Mouse (Mus musculus) brain, embryonic 18.5 days (tissue): ENCODE data around the gene Cryba4.

ENCODE experiments used
- DNase-seq: peaks from one replicate; pipeline ENCODE4 v3.0.0-alpha.2; 2012; ENCODE audit warnings: low read depth, low spot score

The Cryba4 gene

GRCm38 (mm10) chr5:112266011-112266777 is 13.9 kb upstream of the Cryba4 start:
- no peak for DNase-seq

GRCm38 (mm10) chr5:112265515-112265914 is 13.2 kb upstream of the Cryba4 start:
- DNase-seq = no peak

GRCm38 (mm10) chr5:112265110-112265509 is 12.8 kb upstream of the Cryba4 start:
- no peak for DNase-seq

GRCm38 (mm10) chr5:112264099-112264498 is 11.8 kb upstream of the Cryba4 start:
- DNase-seq = no peak

GRCm38 (mm10) chr5:112260818-112261217 is 8.5 kb upstream of the Cryba4 start:
- no peak for DNase-seq

GRCm38 (mm10) chr5:112259862-112260650 is 7.7 kb upstream of the Cryba4 start:
- DNase-seq = no peak

- DNase-seq = no peak
These were observed 5.6 kb upstream of the Cryba4 start for GRCm38 (mm10) chr5:112257896-112258295.

- no peak for DNase-seq
These were observed 4.1 kb upstream of the Cryba4 start for GRCm38 (mm10) chr5:112256457-112256856.

- DNase-seq = no peak
These were observed 3.1 kb upstream of the Cryba4 start, which contains the start of gene Crybb1 for GRCm38 (mm10) chr5:112255426-112255825. Gene Crybb1 (plus strand): TSS chr5:112255815.

GRCm38 (mm10) chr5:112254282-112254806 is 2.0 kb upstream of the Cryba4 start:
- DNase-seq = no peak

GRCm38 (mm10) chr5:112253169-112253568 is 851 bp upstream of the Cryba4 start:
- no peak for DNase-seq

- DNase-seq = no peak
These were observed 3.2 kb downstream of the Cryba4 start for GRCm38 (mm10) chr5:112249106-112249505.

- DNase-seq = no peak
These were observed 4.9 kb downstream of the Cryba4 start for GRCm38 (mm10) chr5:112247399-112247798.

- DNase-seq = no peak
These were observed 7.3 kb downstream of the Cryba4 start for GRCm38 (mm10) chr5:112244890-112245615.

GRCm38 (mm10) chr5:112244275-112244562 is 8.1 kb downstream of the Cryba4 start:
- DNase-seq = no peak

- DNase-seq = no peak
These were observed 8.6 kb downstream of the Cryba4 start for GRCm38 (mm10) chr5:112243539-112244274.

- DNase-seq = no peak
These were observed 9.3 kb downstream of the Cryba4 start for GRCm38 (mm10) chr5:112243041-112243440.

GRCm38 (mm10) chr5:112242361-112242778 is 9.9 kb downstream of the Cryba4 start:
- DNase-seq = no peak

- DNase-seq = no peak
These were observed 10.5 kb downstream of the Cryba4 start for GRCm38 (mm10) chr5:112241849-112242248.

- no peak for DNase-seq
These were observed 11.6 kb downstream of the Cryba4 start for GRCm38 (mm10) chr5:112240761-112241160.

GRCm38 (mm10) chr5:112238781-112239482 is 13.4 kb downstream of the Cryba4 start:
- DNase-seq = no peak
